Comparison of ENCODE assay signal across 8 mouse cellular contexts in genomic region chr4:116143891-116144717, GRCm38 (mm10). TPM values are rescaled to one million over a fixed set of nuclear protein-coding genes. Genes with fewer than 3 reads are reported as not detected.
DNase-seq lines count a peak whose midpoint lies in the region; ATAC-seq and TF ChIP-seq lines count a peak whose summit lies in the region.

No protein-coding gene starts in this region.

- no peak for TF ChIP-seq CTCF in lung, embryonic 14.5 days (IDR thresholded peaks at IDR 0.05; ENCODE audit: low read depth)

- peaks cover 5% of the 10 kb centered on the region; the same call in 1 of the 2 replicates for H3K27me3 ChIP-seq in forebrain, embryonic 14.5 days (replicated peaks; ENCODE audit: control insufficient read depth, insufficient read depth, low read length)
- peaks cover 7% of the 10 kb centered on the region; the same call in 1 of the 2 replicates for H3K27me3 ChIP-seq in lung, embryonic 14.5 days (ENCODE audit: insufficient read depth, low read length)

- DNase-seq in ES-CJ7 (ENCODE audit: low read depth, low spot score), result peak; percentile 43
- DNase-seq in forebrain, embryonic 14.5 days (ENCODE audit: low spot score), result peak; percentile 71
- DNase-seq in heart, postnatal 14 days, result peak; percentile 77 to 79
- peak; percentile 72 to 85 for DNase-seq in kidney, postnatal 36 days
- peak; percentile 78 for DNase-seq in lung, embryonic 14.5 days
- peak; percentile 54 for DNase-seq in thymus, postnatal 0 days (ENCODE audit: low spot score)

- under 1% methylated on average over 44 of the region's 47 CpGs for WGBS in forebrain, embryonic 14.5 days
- under 1% methylated on average over 47 of the region's 47 CpGs for WGBS in lung, embryonic 14.5 days

- H3K4me2 ChIP-seq in forebrain, embryonic 14.5 days (ENCODE audit: low read length), result peak overlapping the region; percentile 95
- H3K4me2 ChIP-seq in lung, embryonic 14.5 days, result peak overlapping the region; percentile 95

- peak overlapping the region; percentile 83 for H3K27ac ChIP-seq in brown adipose tissue, adult 24 weeks (replicated peaks; ENCODE audit: low read depth, low read length)
- no peak overlapping the region for H3K27ac ChIP-seq in forebrain, embryonic 14.5 days (ENCODE audit: low read depth, low read length)
- H3K27ac ChIP-seq in lung, embryonic 14.5 days (ENCODE audit: low read depth), result no peak overlapping the region

- no peaks in the 10 kb centered on the region for H3K9me3 ChIP-seq in forebrain, embryonic 14.5 days (replicated peaks; ENCODE audit: control insufficient read depth, low read length)
- no peaks in the 10 kb centered on the region for H3K9me3 ChIP-seq in lung, embryonic 14.5 days (ENCODE audit: low read depth, low read length)

- H3K4me3 ChIP-seq in brown adipose tissue, adult 24 weeks (ENCODE audit: insufficient read depth, low read depth, low read length), result peak overlapping the region; percentile 96
- H3K4me3 ChIP-seq in forebrain, embryonic 14.5 days (ENCODE audit: low read depth, low read length), result peak overlapping the region; percentile 64
- peak overlapping the region; percentile 54 for H3K4me3 ChIP-seq in lung, embryonic 14.5 days (ENCODE audit: low read depth, low read length)

- peak; percentile 86 for ATAC-seq in forebrain, embryonic 14.5 days
- ATAC-seq in lung, embryonic 14.5 days (ENCODE audit: insufficient read depth), result peak; percentile 83
- ATAC-seq in neutrophil, adult 5-6 weeks (ENCODE audit: extremely low read depth, insufficient number of reproducible peaks, low FRiP score, poor library complexity, severe bottlenecking), result peak; percentile 23

- H3K36me3 ChIP-seq in forebrain, embryonic 14.5 days (ENCODE audit: control insufficient read depth, insufficient read depth, low read length), result no peaks in the 10 kb centered on the region
- H3K36me3 ChIP-seq in lung, embryonic 14.5 days (ENCODE audit: insufficient read depth), result no peaks in the 10 kb centered on the region

- intact Hi-C loops in heart, postnatal 14 days (cut with DNase I), result no loop called here

- peaks cover 6% of the 10 kb centered on the region for H3K4me1 ChIP-seq in brown adipose tissue, adult 24 weeks (ENCODE audit: control insufficient read depth, insufficient read depth, insufficient read length, low read length)
- H3K4me1 ChIP-seq in forebrain, embryonic 14.5 days (ENCODE audit: control insufficient read depth, insufficient read depth, low read length), result peaks cover 9% of the 10 kb centered on the region; the same call in 1 of the 2 replicates
- peaks cover 5% of the 10 kb centered on the region; the same call in 1 of the 2 replicates for H3K4me1 ChIP-seq in lung, embryonic 14.5 days (ENCODE audit: insufficient read depth)

- H3K9ac ChIP-seq in forebrain, embryonic 14.5 days (ENCODE audit: low read length), result peak overlapping the region; percentile 70
- H3K9ac ChIP-seq in lung, embryonic 14.5 days, result peak overlapping the region; percentile 57

RNA-seq across cellular contexts. Expression of gene Lurap1, which starts 7.0 kb away (rescaled TPM):
- 17.5 and 22.9 TPM in 2 replicates for polyA plus RNA-seq in brown adipose tissue, adult 24 weeks (2012; ENCODE audit: insufficient read depth, insufficient read length, missing spikeins)
- polyA plus RNA-seq in forebrain, embryonic 14.5 days (2014; fragmentation: Nextera tagmentation; extraction: Ambion mirVana), result 1.5 and 1.9 TPM in 2 replicates
- total RNA-seq in heart, postnatal 14 days (2021), result 1 to 10 TPM; 3.7 to 5.5 TPM
- 2.5 and 3.4 TPM in 2 replicates for polyA plus RNA-seq in lung, embryonic 14.5 days (2014; fragmentation: Nextera tagmentation; extraction: Ambion mirVana)
- 0.37 and 0.58 TPM in 2 replicates for total RNA-seq in neutrophil, adult 5-6 weeks (2017)
- polyA plus RNA-seq in thymus, postnatal 0 days (2015; fragmentation: Nextera tagmentation; extraction: Ambion mirVana), result 0.87 and 1.1 TPM in 2 replicates

RNA-seq across cellular contexts. Expression of gene Pomgnt1, which starts 20.5 kb away (rescaled TPM):
- 37.6 and 49.5 TPM in 2 replicates for polyA plus RNA-seq in brown adipose tissue, adult 24 weeks (2012; ENCODE audit: insufficient read depth, insufficient read length, missing spikeins)
- 54.8 and 56.0 TPM in 2 replicates for polyA plus RNA-seq in forebrain, embryonic 14.5 days (2014; fragmentation: Nextera tagmentation; extraction: Ambion mirVana)
- total RNA-seq in heart, postnatal 14 days (2021), result 10 to 100 TPM; 69.3 to 74.1 TPM
- 63.3 and 66.5 TPM in 2 replicates for polyA plus RNA-seq in lung, embryonic 14.5 days (2014; fragmentation: Nextera tagmentation; extraction: Ambion mirVana)
- 21.2 and 24.2 TPM in 2 replicates for total RNA-seq in neutrophil, adult 5-6 weeks (2017)
- 28.6 and 30.5 TPM in 2 replicates for polyA plus RNA-seq in thymus, postnatal 0 days (2015; fragmentation: Nextera tagmentation; extraction: Ambion mirVana)

RNA-seq across cellular contexts. Expression of gene Rad54l, which starts 20.6 kb away (rescaled TPM):
- polyA plus RNA-seq in brown adipose tissue, adult 24 weeks (2012; ENCODE audit: insufficient read depth, insufficient read length, missing spikeins), result 0.36 TPM in 1 of 2 replicates, not detected in the other
- polyA plus RNA-seq in forebrain, embryonic 14.5 days (2014; fragmentation: Nextera tagmentation; extraction: Ambion mirVana), result 18.1 and 18.2 TPM in 2 replicates
- total RNA-seq in heart, postnatal 14 days (2021), result 1 to 10 TPM in 1 of 2 experiments, under 1 TPM in 1; 0.81 to 1.5 TPM
- polyA plus RNA-seq in lung, embryonic 14.5 days (2014; fragmentation: Nextera tagmentation; extraction: Ambion mirVana), result 35.9 and 43.2 TPM in 2 replicates
- 0.86 and 0.93 TPM in 2 replicates for total RNA-seq in neutrophil, adult 5-6 weeks (2017)
- polyA plus RNA-seq in thymus, postnatal 0 days (2015; fragmentation: Nextera tagmentation; extraction: Ambion mirVana), result 26.0 and 26.4 TPM in 2 replicates

RNA-seq across cellular contexts. Expression of gene Tspan1, which starts 23.3 kb away (rescaled TPM):
- polyA plus RNA-seq in brown adipose tissue, adult 24 weeks (2012; ENCODE audit: insufficient read depth, insufficient read length, missing spikeins), result not detected in 2 replicates
- polyA plus RNA-seq in forebrain, embryonic 14.5 days (2014; fragmentation: Nextera tagmentation; extraction: Ambion mirVana), result not detected in 2 replicates
- total RNA-seq in heart, postnatal 14 days (2021), result under 1 TPM in 1 of 2 experiments, not detected in 1; 0.36 TPM
- polyA plus RNA-seq in lung, embryonic 14.5 days (2014; fragmentation: Nextera tagmentation; extraction: Ambion mirVana), result 7.0 and 7.5 TPM in 2 replicates
- 5.0 and 7.1 TPM in 2 replicates for total RNA-seq in neutrophil, adult 5-6 weeks (2017)
- 3.2 and 4.1 TPM in 2 replicates for polyA plus RNA-seq in thymus, postnatal 0 days (2015; fragmentation: Nextera tagmentation; extraction: Ambion mirVana)

RNA-seq across cellular contexts. Expression of gene 1700042G07Rik, which starts 29.1 kb away (rescaled TPM):
- polyA plus RNA-seq in brown adipose tissue, adult 24 weeks (2012; ENCODE audit: insufficient read depth, insufficient read length, missing spikeins), result not detected in 2 replicates
- polyA plus RNA-seq in forebrain, embryonic 14.5 days (2014; fragmentation: Nextera tagmentation; extraction: Ambion mirVana), result not detected in 2 replicates
- total RNA-seq in heart, postnatal 14 days (2021), result not detected
- not detected in 2 replicates for polyA plus RNA-seq in lung, embryonic 14.5 days (2014; fragmentation: Nextera tagmentation; extraction: Ambion mirVana)
- not detected in 2 replicates for total RNA-seq in neutrophil, adult 5-6 weeks (2017)
- not detected in 2 replicates for polyA plus RNA-seq in thymus, postnatal 0 days (2015; fragmentation: Nextera tagmentation; extraction: Ambion mirVana)

Comparison
In these comparisons a context has a peak if more than half of its experiments do, and no peak if none do; other contexts are left out.
1. ATAC-seq: peak in every context shown above with its lines; median percentile 86 in forebrain, embryonic 14.5 days; 83 in lung, embryonic 14.5 days; 23 in neutrophil, adult 5-6 weeks.
2. RNA of gene Rad54l, which starts 20.6 kb away (polyA plus RNA-seq): 35.9 to 43.2 TPM in lung, embryonic 14.5 days, 26.0 to 26.4 TPM in thymus, postnatal 0 days and 18.1 to 18.2 TPM in forebrain, embryonic 14.5 days; 0.36 TPM in brown adipose tissue, adult 24 weeks; every median in the first group is over 10 times any median in the second.
3. Peak in every context shown above with its lines, with median percentiles within 50 percentile points of each other: DNase-seq and H3K4me3 ChIP-seq.